Mouse (Mus musculus) hematopoietic stem cell, adult 5-6 weeks (primary cell): ENCODE measurements at regions not wholly inside any gene's neighbourhood (a gene's known extent, or its start where the extent isn't known, plus 50 kb on each side); places are given as distances from the start of the nearest gene placed in this dataset.
A peak's percentile ranks its signal among the peaks of the same experiment; 100 is the strongest.

Source experiments
- ATAC-seq, 2 experiments: fragments of 125-278 bp in 1 of 2; replicated peaks in 1 of 2; 2 replicates each; pipeline ENCODE4 v1.8.0; 2016 to 2017; ENCODE audit warnings: inconsistent platforms in 2 of 2, mild to moderate bottlenecking in 2 of 2, moderate number of reproducible peaks in 2 of 2, low read depth in 1 of 2, moderate TSS enrichment in 1 of 2; ENCODE audit not compliant: low FRiP score in 2 of 2, poor library complexity in 2 of 2, severe bottlenecking in 2 of 2, insufficient read depth in 1 of 2, low TSS enrichment in 1 of 2

DNA sequence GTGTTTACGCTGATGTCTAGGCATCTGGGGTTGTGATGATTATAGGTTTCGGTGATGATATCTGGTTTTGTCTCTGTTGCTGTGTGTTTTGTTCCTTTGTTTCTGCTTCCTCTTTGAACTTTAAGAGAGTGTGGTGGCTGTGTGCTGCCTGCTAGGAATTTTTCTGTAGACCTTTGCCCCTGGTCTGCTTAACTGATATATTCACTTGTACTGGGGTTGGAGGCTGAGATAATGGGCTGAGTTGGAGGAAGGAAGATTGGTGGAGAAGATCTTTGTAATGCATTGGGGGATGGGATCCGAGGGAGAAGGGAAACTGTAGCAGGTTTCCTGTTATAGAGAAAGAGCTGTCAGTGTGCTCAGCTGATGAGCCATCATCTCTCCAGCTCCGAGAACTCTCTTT, 55.8 kb downstream of the Mid1ip1 start:
- ATAC-seq, result no peak

DNA sequence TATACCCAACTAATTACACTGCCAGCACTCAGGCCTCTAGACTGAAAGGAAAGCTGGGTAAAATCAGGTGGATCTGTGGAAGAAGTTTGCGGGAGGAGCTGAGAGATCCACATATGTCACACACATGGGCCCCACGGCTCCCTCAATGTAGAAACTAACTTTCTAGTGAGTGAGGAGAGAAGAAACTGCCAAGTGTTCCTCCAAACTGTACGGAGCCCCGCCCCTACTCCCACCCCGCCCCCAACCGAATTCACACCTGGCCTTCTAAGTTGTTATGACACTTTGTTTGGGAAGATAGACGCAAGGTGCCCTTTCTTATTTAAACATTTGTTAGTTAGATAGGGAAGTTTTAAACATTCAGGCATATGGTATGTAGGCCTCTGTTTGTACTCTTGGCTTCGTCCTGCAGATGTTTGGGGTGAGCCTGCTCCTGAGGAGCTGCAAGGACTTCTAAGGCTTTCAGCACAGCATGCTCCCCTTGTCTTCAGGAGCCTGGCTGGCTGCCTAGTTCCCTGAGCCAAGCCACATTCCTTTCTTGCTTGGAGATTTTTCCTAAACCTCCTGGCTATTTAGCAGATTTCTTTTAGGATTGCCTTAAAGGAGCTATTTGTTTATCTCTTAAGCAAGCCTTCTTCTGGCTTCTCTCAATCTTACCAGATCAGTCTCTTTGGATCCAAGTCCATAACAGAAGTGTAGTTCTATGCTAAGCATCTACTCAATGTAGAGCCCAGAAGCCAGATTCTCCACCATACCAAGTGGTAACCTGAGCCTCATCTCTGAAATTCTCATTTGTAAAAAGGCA, 61.1 kb downstream of the Mid1ip1 start:
- no peak for ATAC-seq

DNA sequence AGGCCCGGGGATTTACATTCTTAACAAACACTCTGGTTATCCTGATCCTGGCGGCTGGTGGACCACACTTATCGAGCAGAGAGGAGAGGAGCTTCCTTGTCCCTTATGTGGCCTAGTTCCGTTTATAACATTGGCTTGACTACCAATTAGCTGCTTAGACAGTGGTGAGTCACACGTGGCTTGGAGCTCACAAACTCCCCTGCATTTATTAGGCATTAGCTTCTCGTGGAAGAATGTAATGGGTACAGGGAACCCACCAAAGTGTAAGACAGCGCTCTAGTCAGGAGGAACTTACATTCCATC, 61.7 kb downstream of the Mid1ip1 start:
- no peak for ATAC-seq

DNA sequence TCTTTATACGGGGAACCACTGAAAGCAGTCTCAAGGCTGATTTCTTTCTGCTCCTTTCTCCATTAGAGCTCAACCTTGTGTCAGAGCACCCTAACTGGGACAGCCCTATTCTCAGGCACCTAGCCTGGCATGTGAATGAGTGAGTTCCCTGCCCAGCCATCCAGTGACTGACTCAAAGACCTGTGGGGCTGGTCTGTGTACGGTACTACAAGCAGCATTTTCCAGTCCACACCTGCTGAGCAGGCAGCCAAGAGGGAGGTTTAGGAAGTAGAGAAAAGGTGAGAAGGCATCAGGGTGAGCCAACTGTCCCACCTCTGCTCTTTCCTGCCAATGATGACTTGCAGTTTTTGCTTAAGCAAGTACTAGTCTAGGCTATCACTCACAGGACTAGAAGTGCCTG, 63.2 kb downstream of the Mid1ip1 start:
- ATAC-seq, result no peak; a peak in 1 of 4 replicates

DNA sequence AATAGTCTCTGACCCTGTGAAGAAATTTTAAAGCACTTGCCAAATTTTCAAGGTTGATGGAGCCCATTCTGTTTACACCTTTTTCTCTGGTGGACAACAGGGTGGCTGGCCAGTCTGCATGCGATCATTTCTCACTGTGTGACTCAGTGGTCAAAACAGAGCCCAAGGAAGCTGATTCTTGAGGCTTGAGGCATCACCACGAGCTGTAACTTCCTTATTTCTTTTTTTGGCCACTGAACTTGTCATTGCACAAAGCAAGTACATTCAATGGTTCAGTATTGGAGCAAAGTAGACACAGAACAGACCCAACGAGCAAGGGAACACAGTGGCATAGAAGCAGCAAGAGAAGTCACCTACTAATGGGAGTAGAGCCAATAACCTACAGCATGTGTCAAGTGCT, 71.5 kb downstream of the Mid1ip1 start:
- no peak for ATAC-seq

DNA sequence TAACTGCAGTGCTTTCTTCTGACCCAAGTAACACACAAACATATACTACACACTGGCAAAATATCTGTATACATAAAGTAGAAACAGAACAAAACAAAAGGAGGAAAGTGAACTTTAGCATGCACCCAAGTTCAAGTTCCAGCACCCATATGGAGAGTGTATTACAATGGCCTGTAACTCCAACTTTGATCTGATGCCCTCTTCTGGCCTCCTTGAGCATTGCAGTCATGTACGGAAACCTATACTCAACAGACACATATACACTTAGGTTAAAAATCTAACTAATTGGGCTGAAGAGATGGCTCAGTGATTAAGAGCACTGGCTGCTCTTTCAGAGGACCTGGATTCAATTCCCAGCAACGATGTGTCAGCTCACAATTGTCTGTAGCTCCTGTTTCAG, 72.2 kb downstream of the Mid1ip1 start:
- ATAC-seq, result no peak

DNA sequence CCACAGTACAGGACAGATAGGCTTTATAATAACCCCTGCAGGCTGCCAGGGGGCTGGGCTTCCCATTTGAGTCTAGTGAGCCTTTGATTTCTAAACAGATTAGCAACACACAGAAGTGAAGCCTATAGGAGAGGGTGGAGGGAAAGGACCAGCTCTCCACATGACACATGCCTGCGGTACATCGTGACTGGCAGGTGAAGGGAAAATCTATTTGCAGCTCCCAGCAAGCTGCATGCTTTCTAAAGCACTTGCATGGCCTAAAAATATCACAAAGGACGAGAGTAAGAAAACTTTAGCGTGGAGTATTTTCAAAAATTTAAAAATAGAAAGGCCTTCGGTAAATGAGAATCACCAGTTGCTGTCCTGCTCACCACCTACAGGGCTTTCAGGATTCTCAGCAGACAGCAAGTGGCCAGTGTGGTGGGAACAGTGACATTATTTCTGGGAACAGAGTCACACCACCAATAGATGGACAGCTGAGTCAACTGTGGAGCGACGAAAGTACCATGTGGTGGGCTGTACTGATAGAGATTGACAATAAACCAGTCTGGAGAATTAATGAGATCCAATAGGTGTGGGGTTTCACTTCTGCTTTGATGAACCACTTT, 105.6 kb downstream of the Mid1ip1 start:
- ATAC-seq, result no peak

DNA sequence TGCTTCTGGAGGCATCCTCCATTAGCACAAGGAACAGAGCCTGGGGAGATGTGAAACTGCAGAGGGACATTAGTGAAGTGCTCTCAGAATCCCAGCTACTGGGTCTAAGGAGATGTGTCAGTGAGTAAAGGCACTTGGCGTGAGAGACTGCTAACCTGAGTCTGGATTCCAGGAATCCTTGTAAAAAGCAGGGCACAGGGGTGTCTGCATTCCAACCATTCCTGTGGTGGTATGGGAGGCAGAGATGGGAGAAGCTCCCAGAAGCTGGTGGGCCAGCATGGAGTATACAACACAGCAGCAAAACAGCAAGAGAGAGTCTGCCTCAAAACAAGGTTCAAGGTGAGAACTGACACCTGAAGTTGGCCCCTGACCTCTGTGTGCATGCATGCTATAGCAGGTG, 118.9 kb downstream of the Mid1ip1 start:
- no peak for ATAC-seq

DNA sequence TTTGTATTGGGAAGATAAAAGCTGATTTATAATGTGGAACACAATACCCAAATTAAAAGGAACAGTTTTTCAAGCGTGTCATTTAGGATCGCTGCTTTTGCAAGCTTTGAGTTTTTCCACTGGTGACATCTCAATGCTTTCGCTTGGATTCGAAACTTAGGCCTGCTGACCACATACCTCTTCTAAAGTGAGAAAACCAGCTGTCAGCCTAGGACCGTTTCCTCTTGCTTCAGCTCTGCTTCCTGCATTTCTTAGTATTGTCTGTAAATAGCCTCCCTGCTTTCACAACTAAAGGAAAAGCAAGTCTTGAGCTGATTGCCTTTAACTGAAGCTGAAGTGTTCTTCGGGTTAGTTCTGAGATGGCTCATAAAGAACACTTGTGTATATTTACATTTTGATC, 142.3 kb downstream of the Mid1ip1 start:
- peak in 1 of 2 experiments; percentile 46; a peak in 2 of 4 replicates for ATAC-seq

DNA sequence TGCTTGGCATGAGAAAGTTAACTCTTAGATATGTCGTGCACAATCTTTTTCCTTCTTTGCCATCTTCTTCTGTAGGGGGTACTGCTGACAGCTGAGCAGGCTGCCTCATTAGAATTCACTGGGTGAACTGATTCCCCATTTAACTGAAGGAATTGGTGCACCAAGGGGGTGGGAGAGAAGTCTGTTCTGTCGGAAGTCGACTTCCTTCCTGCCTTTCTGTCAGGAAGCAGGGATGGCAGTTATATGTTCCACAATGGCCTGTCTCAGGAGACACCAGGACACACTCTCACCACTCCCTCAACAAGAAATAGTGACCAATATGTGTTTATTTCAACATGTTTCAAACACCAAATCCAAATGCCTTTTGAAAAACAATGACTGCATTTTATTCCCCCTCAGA, 142.9 kb downstream of the Mid1ip1 start:
- no peak for ATAC-seq

DNA sequence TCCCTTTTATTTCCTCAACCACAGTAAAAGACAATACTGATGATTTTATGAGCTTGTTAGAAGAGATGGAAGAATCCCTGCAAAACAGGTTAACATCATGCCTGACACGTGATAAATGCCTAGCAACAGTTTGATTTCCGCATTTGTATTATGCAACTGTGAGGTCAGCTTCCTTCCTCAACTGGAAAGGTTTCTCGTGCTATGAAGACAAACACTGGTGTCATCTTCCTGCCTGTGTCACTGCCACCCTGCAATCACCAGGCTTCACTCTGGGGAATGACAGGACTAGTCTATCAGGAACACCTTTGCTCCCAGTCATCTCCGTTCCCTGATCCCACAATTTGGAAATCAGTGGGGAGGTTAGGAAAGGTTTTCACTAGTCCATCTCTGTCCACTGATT, 156.8 kb downstream of the Mid1ip1 start:
- ATAC-seq, result peak in 1 of 2 experiments; percentile 51; a peak in 1 of 4 replicates

DNA sequence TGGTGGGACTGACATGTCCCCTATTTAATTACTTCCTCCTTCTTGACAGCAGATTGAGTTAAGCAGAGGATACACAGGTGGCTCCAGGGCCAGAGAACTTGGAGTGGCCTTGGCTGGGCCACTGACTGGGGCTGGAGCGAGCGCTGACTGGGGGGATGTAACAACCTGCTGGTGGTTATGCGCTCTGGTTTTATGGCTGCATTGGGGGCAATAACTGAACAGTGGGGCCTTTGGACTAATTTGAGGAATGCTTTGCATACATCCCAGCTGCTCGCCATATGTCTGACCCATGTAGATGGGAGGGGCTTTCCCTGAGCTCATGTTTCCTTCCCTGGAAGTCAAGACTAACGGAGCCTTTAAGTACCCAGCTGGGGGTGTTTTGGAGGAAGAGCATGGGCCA, 163.0 kb downstream of the Mid1ip1 start:
- no peak for ATAC-seq

DNA sequence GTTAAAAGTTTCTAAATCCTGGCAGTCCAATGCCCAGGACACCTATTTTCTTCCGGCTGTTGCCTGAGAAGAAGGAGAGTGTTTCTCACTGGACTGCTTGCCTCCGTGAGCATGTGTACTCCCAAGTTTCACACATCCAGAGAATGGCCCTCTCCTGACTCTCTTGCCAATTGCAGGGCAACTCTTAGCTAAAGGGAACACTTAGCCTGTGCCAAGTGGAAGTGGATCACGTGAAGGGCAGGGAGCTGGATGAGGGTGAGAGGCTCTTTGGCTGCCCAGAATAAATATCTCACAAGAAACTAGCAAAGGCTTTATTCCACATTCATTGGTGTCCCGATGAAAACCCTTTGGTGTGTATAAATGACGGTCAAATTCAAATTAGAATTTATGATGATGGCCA, 164.1 kb downstream of the Mid1ip1 start:
- no peak for ATAC-seq

DNA sequence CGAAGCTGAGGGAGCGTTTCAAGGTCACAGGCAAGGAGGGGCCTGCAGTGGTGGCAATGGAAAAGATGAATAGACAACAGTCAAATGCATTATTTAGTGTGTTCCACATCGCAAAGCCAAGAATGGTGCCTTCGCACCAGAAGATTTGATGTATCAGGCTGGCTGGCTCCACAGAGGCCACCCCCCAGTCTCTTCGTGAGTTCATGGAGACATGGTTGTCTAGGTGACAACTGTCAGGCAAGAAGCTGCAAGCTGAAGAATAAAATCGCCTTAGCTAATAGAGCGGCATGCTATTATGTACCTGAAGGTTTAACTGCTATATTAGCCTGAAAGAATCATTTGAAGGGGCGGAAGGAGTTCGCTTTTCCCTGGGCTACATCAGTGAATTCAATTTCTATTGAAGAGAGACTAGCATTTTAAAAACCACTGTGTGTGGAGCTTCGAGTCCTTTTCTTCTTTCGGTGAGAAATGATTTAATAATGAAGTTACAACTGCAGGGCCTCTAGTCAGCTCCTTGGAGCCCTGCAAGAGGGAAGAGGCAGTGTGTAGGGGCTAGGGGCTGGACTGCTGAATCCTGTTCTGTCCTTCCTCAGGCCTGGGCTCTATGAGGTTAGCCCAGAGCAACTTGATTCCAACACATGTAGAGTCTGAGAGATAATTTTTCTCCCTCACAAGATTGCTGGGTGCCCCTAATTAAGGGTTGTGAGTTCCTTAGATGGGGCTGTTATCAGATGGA, 169.1 kb downstream of the Mid1ip1 start:
- no peak for ATAC-seq

DNA sequence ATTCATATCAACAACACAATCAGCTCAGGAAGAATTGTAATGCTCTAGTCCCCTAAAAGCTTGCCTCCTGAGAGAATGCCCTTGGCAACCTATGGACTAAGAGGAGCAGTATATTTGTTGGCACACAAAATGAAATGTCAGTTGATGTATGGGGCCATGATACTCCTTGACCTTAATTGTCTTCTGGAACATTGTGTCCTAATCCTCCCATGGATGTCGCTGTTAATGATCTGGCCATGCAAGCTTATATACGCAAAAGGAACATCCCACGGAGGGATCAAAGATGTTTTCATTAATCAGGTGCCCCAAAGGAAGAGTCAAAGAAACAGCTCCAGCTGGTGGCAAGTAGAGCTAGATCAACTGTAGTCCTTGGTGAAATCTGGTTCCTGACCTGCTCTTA, 178.0 kb downstream of the Mid1ip1 start:
- ATAC-seq, result no peak

DNA sequence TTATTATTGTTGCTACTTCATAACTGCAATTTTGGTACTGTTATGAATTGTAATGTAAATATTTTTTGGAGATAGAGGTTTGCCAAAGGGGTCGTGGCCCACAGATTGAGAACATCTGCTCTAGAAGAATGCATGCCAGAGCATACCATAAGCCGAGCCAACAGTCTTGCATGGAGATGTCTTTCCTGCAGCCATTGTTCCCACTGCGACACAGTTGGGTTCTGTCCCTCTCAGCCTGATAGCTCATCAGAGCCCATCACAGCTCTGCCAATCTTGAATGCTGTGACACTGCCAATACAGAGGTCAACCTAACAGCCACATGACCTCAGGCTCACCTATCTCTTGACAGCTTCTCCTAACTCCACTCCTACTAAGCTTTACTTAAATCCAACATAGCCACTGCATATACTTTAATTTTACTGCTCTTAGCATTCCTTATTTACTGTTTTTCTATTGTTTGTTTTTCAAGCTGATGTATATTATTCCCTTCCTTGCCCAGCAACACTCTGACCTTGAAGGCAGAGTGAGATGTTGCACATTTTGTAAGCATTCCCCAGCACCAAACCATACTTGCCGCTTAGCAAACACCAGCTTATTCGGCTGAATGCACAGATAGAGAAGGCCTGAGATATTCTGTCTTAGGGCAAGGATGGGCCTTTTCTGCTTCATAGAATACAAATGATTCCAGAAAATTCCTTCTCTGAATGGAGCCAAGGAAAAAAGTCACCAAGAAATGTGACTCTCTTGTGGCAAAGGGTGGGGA, 181.6 kb downstream of the Mid1ip1 start:
- no peak for ATAC-seq

DNA sequence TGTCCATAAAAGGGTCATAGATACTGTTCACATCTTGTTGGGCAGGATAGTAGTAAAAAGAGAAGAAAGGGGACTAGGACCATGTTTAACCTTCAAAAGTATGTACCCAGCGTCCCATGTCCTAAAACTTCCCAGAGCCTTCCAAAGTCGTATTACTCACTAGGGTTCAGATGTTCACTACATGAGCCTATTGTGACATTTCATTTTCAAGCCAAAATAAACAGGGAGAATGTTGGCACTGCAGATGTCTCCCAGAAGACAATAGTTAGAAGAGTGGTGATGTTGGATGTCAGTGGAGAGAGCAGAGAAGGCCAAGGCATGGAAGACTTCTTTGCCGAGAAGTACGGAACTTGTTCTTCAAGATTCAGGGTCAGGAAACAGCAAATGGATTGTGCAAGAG, 187.9 kb downstream of the Mid1ip1 start:
- ATAC-seq, result no peak

DNA sequence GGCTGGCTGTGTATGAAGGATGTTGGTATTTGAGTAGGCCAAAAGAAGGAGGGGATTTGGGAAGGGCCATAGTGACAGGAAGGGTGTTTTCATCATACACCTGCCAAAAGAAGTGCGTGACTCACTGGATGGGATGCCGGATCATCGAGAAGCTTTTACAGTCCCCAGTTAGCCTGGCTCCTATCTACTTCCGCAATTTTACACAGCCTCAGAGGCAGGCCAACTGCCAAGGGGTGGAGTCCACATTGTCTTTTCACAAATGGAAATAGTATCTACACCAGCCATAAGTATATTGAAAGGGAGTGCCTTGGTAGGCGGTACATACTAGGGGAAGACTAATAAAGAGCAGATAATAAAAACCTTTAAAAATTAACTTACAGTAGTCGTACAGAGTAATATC, 189.3 kb downstream of the Mid1ip1 start:
- no peak for ATAC-seq
